Mouse (Mus musculus) C2C12 (cell line): ENCODE results near the gene Ampd1. TPM values are rescaled to one million over a fixed set of nuclear protein-coding genes. Genes with fewer than 3 reads are reported as not detected.
A peak's percentile ranks its signal among the peaks of the same experiment; 100 is the strongest.

Experiments
- H3K27me3 ChIP-seq: one replicate; pipeline ENCODE4 v1.6.1; 2011; ENCODE audit not compliant: control insufficient read depth, insufficient read depth, insufficient read length
- H3K36me3 ChIP-seq: one replicate; pipeline ENCODE4 v1.6.1; 2011; ENCODE audit not compliant: control insufficient read depth, insufficient read depth
- H3K4me3 ChIP-seq: one replicate; pipeline ENCODE4 v1.5.1; 2011; ENCODE audit warnings: mild to moderate bottlenecking, control low read depth; ENCODE audit not compliant: poor library complexity, insufficient read depth, severe bottlenecking
- H3K79me2 ChIP-seq: one replicate; pipeline ENCODE4 v1.6.1; 2011; ENCODE audit not compliant: control insufficient read depth, insufficient read depth
- H3K79me3 ChIP-seq: one replicate; pipeline ENCODE4 v1.6.1; 2011; ENCODE audit warnings: low read depth, control low read depth
- H3ac ChIP-seq: one replicate; pipeline ENCODE3; 2011; ENCODE audit warnings: low read depth; ENCODE audit not compliant: control insufficient read depth, insufficient read length
- CEBPB ChIP-seq: IDR thresholded peaks from one replicate; pipeline ENCODE4 v1.6.1; 2011; ENCODE audit warnings: low read depth, mild to moderate bottlenecking, control low read depth, moderate library complexity
- CTCF ChIP-seq: IDR thresholded peaks from one replicate; pipeline ENCODE4 v1.5.1; 2011; ENCODE audit not compliant: control insufficient read depth, insufficient read depth, insufficient read length
- FOSL1 ChIP-seq: IDR thresholded peaks from one replicate; pipeline ENCODE4 v1.8.0; 2011; ENCODE audit warnings: mild to moderate bottlenecking, low read length; ENCODE audit not compliant: poor library complexity, insufficient read depth, severe bottlenecking
- MAX ChIP-seq: IDR thresholded peaks from one replicate; pipeline ENCODE4 v1.6.1; 2011; ENCODE audit warnings: mild to moderate bottlenecking, control low read depth
- MYOD1 ChIP-seq: IDR thresholded peaks from one replicate; pipeline ENCODE4 v1.6.1; 2011; ENCODE audit warnings: low read depth; ENCODE audit not compliant: control insufficient read depth, insufficient read length
- MYOG ChIP-seq: IDR thresholded peaks from one replicate; pipeline ENCODE4 v1.6.1; 2011; ENCODE audit not compliant: control insufficient read depth, insufficient read length; ENCODE audit errors: extremely low read depth
- USF1 ChIP-seq: IDR thresholded peaks from one replicate; pipeline ENCODE4 v1.6.1; 2011; ENCODE audit warnings: low read depth, mild to moderate bottlenecking, control low read depth, moderate library complexity
- polyA plus RNA-seq: library from polyadenylated mRNA; unstranded; fragments of >200 nt; fragmentation: generic; extraction: Trizol; gene quantifications from one replicate; pipeline ENCODE4 v1.2.1, GENCODE M21; 2012; ENCODE audit warnings: missing spikeins

Gene Ampd1
- polyA plus RNA-seq, 1 experiment = 0.18 TPM

DNA sequence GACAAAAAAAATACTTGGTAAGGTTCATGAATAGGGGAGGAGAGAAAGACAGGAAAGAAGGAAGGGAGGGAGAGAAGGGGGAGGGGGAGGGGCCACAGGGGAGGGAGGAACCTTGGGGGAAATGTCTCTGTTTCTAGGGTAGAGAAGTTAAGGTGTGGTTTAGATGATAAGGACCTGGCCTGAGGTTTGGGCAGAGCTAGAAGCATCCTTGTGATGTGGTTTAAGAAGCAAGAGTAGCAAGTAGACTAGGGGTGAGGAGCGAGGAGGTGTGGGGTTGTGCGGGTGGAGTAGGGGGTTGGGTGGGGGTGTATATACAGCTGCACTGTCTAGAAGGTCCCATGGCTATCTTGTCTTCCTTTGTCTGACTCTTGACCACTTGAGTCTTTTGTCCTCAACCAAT, 17.9 kb downstream of the Ampd1 start:
- no peaks in the 10 kb centered on the region for H3K79me3 ChIP-seq
- H3K36me3 ChIP-seq = no peaks in the 10 kb centered on the region
- no peaks in the 10 kb centered on the region for H3K79me2 ChIP-seq
- no peak overlapping the region for H3ac ChIP-seq
- TF ChIP-seq CEBPB = no peak
- TF ChIP-seq MYOD1 = no peak
- TF ChIP-seq MAX = no peak
- no peak for TF ChIP-seq MYOG
- TF ChIP-seq FOSL1 = no peak
- TF ChIP-seq USF1 = no peak
- no peak for TF ChIP-seq CTCF
- no peaks in the 10 kb centered on the region for H3K27me3 ChIP-seq
- no peak overlapping the region for H3K4me3 ChIP-seq

DNA sequence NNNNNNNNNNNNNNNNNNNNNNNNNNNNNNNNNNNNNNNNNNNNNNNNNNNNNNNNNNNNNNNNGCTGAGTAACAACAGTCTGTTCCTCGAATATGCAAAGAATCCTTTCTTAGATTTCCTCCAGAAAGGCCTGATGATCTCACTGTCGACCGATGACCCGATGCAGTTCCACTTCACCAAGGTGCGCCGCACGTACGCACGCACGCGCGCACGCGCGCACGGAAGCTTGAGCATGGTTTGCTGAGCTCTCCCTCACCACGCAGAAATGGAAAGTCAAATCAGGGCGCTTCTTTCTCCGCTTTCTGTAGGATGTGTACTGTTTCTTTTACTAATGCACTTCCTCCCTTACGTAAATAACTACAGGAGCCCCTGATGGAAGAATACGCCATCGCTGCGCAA, 24.8 kb downstream of the Ampd1 start:
- Histone ChIP-seq H3ac (no peak overlapping the region), H3K4me3 (no peak overlapping the region), H3K79me2 (no peaks in the 10 kb centered on the region), H3K36me3 (no peaks in the 10 kb centered on the region), H3K27me3 (no peaks in the 10 kb centered on the region), H3K79me3 (no peaks in the 10 kb centered on the region)
- TF ChIP-seq FOSL1 (no peak), MYOD1 (no peak), CEBPB (no peak), CTCF (no peak)

DNA sequence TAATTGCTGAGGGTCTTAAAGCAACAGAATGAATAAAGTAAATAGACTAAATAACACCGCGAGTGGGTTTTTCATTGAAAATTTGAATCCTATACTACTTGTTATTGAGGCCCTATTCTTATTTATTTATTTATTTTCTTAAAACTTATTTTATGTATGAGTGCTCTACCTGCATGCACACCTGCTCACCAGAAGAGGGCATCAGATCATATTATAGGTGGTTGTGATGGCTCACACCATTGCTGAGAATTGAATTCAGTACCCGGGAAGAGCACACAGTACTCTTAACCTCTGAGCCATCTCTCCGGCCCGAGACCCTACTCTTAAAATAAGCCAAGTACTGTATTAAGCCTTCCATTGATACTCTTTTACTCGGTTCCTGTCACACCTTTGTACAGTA, 25.9 kb downstream of the Ampd1 start:
- Histone ChIP-seq H3ac (no peak overlapping the region), H3K27me3 (no peaks in the 10 kb centered on the region), H3K4me3 (no peak overlapping the region), H3K79me2 (peaks cover 5% of the 10 kb centered on the region), H3K36me3 (no peaks in the 10 kb centered on the region), H3K79me3 (no peaks in the 10 kb centered on the region)
- no peak for TF ChIP-seq USF1
- TF ChIP-seq FOSL1 = no peak
- no peak for TF ChIP-seq MAX
- TF ChIP-seq MYOG = no peak
- no peak for TF ChIP-seq CEBPB
- no peak for TF ChIP-seq MYOD1
- TF ChIP-seq CTCF = no peak

DNA sequence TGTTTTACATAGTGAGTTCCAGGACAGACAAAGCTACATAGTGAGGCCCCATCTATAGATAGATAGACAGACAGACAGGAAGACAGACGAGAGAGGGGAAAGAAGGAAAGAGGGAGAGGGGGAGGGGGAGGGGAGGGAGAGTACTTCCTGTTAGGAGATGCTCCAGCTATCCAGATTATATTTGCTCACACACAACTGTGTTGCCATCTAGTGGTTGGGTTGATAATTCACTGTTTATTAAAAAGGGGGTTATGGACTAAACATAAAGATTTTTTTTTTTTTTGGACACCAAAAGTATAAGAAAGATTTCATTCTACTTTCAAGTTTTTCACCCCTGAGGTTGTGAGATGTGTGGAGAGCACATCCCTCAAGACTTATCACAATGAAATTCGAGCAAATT, 26.9 kb downstream of the Ampd1 start:
- peaks cover 6% of the 10 kb centered on the region for H3K79me2 ChIP-seq
- H3K79me3 ChIP-seq = no peaks in the 10 kb centered on the region
- no peaks in the 10 kb centered on the region for H3K27me3 ChIP-seq
- no peak overlapping the region for H3K4me3 ChIP-seq
- no peaks in the 10 kb centered on the region for H3K36me3 ChIP-seq
- TF ChIP-seq MYOG (no peak), FOSL1 (no peak)
- H3ac ChIP-seq = no peak overlapping the region

DNA sequence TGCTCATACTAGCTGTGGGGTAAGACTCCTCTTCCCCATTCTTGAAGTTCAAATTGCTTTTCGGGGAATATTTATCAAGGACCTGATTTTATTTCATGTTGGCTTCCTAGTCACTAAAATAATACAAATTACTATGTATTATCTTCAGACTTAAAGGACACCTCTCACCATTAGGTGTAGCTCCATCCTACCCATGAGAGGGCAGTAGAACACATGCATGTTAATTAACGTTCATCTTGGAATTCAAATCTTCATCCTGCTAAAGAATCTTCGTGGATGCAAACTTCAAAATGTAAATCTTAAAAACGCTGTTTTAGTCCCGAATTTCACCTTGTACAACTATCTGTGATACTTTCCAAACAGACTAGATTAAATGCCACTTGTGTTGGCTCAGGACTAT, 27.4 kb downstream of the Ampd1 start:
- TF ChIP-seq USF1 (no peak), MYOD1 (no peak), CEBPB (no peak), FOSL1 (no peak), CTCF (no peak), MAX (no peak), MYOG (no peak)

DNA sequence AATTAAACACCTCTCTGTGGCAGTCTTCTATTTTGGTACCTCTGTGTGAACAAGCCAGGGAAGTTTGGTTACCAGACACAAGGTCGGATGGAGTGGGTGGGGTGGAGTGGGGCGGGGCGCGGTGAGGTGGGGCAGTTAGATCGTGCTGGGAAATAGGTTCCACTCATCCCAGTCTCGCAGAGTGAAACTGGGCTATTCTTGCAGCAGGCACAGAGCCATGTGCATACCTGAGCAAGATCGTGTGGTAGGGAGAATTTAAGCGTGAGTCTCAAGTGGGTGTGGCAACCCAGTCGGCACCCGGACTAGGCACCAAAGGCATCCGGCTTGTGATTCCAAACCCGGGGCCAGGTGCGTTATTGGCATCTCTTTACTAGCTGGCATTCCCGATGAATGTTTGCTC, 28.1 kb downstream of the Ampd1 start:
- Histone ChIP-seq H3K79me3 (no peaks in the 10 kb centered on the region), H3ac (no peak overlapping the region), H3K27me3 (no peaks in the 10 kb centered on the region), H3K36me3 (no peaks in the 10 kb centered on the region), H3K4me3 (peak overlapping the region; percentile 51), H3K79me2 (peaks cover 6% of the 10 kb centered on the region)
- TF ChIP-seq MYOG (no peak), MAX (no peak), FOSL1 (no peak), CTCF (no peak), CEBPB (no peak)

More for the DNA sequence above, 27.4 kb downstream of the Ampd1 start:
- H3K79me2 ChIP-seq = peaks cover 6% of the 10 kb centered on the region
- no peaks in the 10 kb centered on the region for H3K27me3 ChIP-seq
- no peak overlapping the region for H3K4me3 ChIP-seq
- no peaks in the 10 kb centered on the region for H3K36me3 ChIP-seq
- no peaks in the 10 kb centered on the region for H3K79me3 ChIP-seq
- H3ac ChIP-seq = no peak overlapping the region
